Mouse (Mus musculus): ENCODE results near the gene Rplp2.

- TF ChIP-seq POLR2A (IDR thresholded peaks at IDR 0.05; ENCODE audit: low read depth, low read length) (no peak), CTCF (conservative IDR thresholded peaks at IDR 0.05; ENCODE audit: insufficient read depth, insufficient read length, low read depth, low read length) (peak; percentile 44; the same call in 1 of the 2 replicates)
These were observed 21.5 kb downstream of the Rplp2 start for GRCm38 (mm10) chr7:141468522-141469211.
